Mouse (Mus musculus) cerebellum, postnatal 36 days (tissue): Measurements from ENCODE around the gene Fam69b.

Experiments used
- DNase-seq, 2 experiments: peaks; one replicate each; pipeline ENCODE4 v3.0.0; 2021 to 2022; ENCODE audit warnings: mixed read lengths in 2 of 2

Fam69b gene

GRCm38 (mm10) chr2:26628792-26629437 lies 658 bp downstream of the Fam69b start:
- peak in 1 of 2 experiments; percentile 31 for DNase-seq

GRCm38 (mm10) chr2:26632541-26633395 lies 4.5 kb downstream of the Fam69b start:
- no peak for DNase-seq

- no peak for DNase-seq
Measured at GRCm38 (mm10) chr2:26633953-26634530, 5.8 kb downstream of the Fam69b start.

GRCm38 (mm10) chr2:26634629-26635488 lies 6.6 kb downstream of the Fam69b start:
- DNase-seq, result no peak

- DNase-seq, result peak in 1 of 2 experiments; percentile 12
Measured at GRCm38 (mm10) chr2:26635489-26636324, 7.5 kb downstream of the Fam69b start.

GRCm38 (mm10) chr2:26636325-26636635 lies 8.0 kb downstream of the Fam69b start:
- no peak for DNase-seq

- DNase-seq, result no peak
Measured at GRCm38 (mm10) chr2:26637316-26637932, 9.2 kb downstream of the Fam69b start.

- DNase-seq, result no peak
Measured at GRCm38 (mm10) chr2:26638039-26638438, 9.8 kb downstream of the Fam69b start.

- DNase-seq, result no peak
Measured at GRCm38 (mm10) chr2:26638572-26638971, 10.3 kb downstream of the Fam69b start.

GRCm38 (mm10) chr2:26639083-26639482 lies 10.8 kb downstream of the Fam69b start:
- DNase-seq, result no peak

- DNase-seq, result peak; percentile 97 to 100
Measured at GRCm38 (mm10) chr2:26639838-26640830, 11.9 kb downstream of the Fam69b start.

- no peak for DNase-seq
Measured at GRCm38 (mm10) chr2:26641006-26641647, 12.9 kb downstream of the Fam69b start.

- DNase-seq, result peak in 1 of 2 experiments; percentile 30
Measured at GRCm38 (mm10) chr2:26643942-26644341, 15.7 kb downstream of the Fam69b start.

- peak; percentile 63 to 67 for DNase-seq
Measured at GRCm38 (mm10) chr2:26646643-26647293, 18.5 kb downstream of the Fam69b start.

- no peak for DNase-seq
Measured at GRCm38 (mm10) chr2:26654687-26655086, 26.4 kb downstream of the Fam69b start.

- no peak for DNase-seq
Measured at GRCm38 (mm10) chr2:26657426-26657825, 29.2 kb downstream of the Fam69b start.

- DNase-seq, result no peak
Measured at GRCm38 (mm10) chr2:26661143-26661752, 33.0 kb downstream of the Fam69b start.

GRCm38 (mm10) chr2:26661768-26662508 lies 33.7 kb downstream of the Fam69b start:
- DNase-seq, result no peak
